18 mouse cellular contexts compared by ENCODE assay signal in the genomic region with DNA sequence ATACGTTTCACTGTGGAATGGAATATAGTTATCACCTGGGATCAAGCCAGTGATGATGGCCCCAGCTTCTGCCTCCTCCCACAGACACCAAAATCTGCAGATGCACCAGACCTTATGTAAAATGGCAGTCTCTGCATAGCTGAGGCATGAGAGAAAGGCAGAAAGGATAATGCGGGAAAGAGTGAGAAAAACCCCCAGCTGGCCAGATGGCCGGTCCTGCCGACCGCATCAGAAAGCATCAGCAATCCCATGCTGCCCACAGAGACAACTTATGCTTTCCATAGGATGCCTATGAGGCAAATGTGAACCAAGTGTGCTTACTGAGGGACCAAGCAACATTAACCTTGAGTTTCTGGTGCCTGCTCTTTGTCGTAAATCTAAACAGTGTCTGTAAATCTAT. TPM values are rescaled to one million over a fixed set of nuclear protein-coding genes. Genes with fewer than 3 reads are reported as not detected.
DNase-seq lines count a peak whose midpoint lies in the region; ATAC-seq lines count a peak whose summit lies in the region.
"Had no signal": no experiment of that assay in that cellular context is flagged by ENCODE, and none has a peak within 500 bp of the region (broad histone marks: within the 10 kb centered on the region; RNA-seq: fewer than 3 reads in every experiment).

No protein-coding gene starts in this region.

- peak; percentile 58 for ATAC-seq in frontal cortex, adult (ENCODE audit: low TSS enrichment)
- ATAC-seq: activated CD4-positive, CD25-positive, alpha-beta regulatory T cell, adult 4 months; forebrain, embryonic 13.5 days; forebrain, embryonic 16.5 days had no signal

- DNase-seq in frontal cortex, postnatal 10 days (ENCODE audit: low spot score in 2 of 2), result no peak
- peak; percentile 42 to 73 for DNase-seq in left cerebral cortex, adult 18-20 months (ENCODE audit: low spot score in 2 of 2)
- DNase-seq in left cerebral cortex, postnatal 10 days (ENCODE audit: extremely low spot score in 1 of 2, low spot score in 2 of 2), result no peak
- peak; percentile 43 to 52 for DNase-seq in right cerebral cortex, adult 2 months (ENCODE audit: low spot score in 2 of 2)
- DNase-seq in right cerebral cortex, postnatal 10 days (ENCODE audit: low spot score in 2 of 2), result no peak
- DNase-seq: adrenal gland, adult 8-10 months; adrenal gland, postnatal 25 days; cerebellum, adult 18-20 months; cerebellum, adult 9-10 months; cerebellum, postnatal 14 days; gastrocnemius, postnatal 25 days; heart, adult 18-20 months; heart, postnatal 10 days; heart, postnatal 36 days had no signal

- intact Hi-C loops in left cerebral cortex, postnatal 10 days (cut with DNase I), result no loop called here

RNA-seq across cellular contexts. Expression of gene Rnf144a, which starts 15.7 kb away (rescaled TPM):
- 10 to 100 TPM; 28.6 to 31.1 TPM for total RNA-seq in left cerebral cortex, adult 18-20 months (2021)
- 10 to 100 TPM; 37.2 to 37.7 TPM for total RNA-seq in left cerebral cortex, postnatal 10 days (2021)

RNA-seq across cellular contexts. Expression of gene Rsad2, which starts 56.9 kb away (rescaled TPM):
- total RNA-seq in left cerebral cortex, adult 18-20 months (2021), result under 1 TPM; 0.65 to 0.77 TPM
- total RNA-seq in left cerebral cortex, postnatal 10 days (2021), result under 1 TPM; 0.32 to 0.54 TPM

Comparison
In these comparisons a context has a peak if more than half of its experiments do, and no peak if none do; other contexts are left out.
1. DNase-seq: peak in left cerebral cortex, adult 18-20 months (2 of 2) and right cerebral cortex, adult 2 months (2 of 2); none in frontal cortex, postnatal 10 days (0 of 2), left cerebral cortex, postnatal 10 days (0 of 2) and right cerebral cortex, postnatal 10 days (0 of 2).